Mouse (Mus musculus): ENCODE measurements around the gene Fabp2.
A peak's percentile ranks its signal among the peaks of the same experiment; 100 is the strongest.
"Not testable (repeated sequence)": the region's sequence is repeated elsewhere in the genome, so short reads cannot be mapped to it uniquely, and the experiment has no call there.

Gene Fabp2

DNA sequence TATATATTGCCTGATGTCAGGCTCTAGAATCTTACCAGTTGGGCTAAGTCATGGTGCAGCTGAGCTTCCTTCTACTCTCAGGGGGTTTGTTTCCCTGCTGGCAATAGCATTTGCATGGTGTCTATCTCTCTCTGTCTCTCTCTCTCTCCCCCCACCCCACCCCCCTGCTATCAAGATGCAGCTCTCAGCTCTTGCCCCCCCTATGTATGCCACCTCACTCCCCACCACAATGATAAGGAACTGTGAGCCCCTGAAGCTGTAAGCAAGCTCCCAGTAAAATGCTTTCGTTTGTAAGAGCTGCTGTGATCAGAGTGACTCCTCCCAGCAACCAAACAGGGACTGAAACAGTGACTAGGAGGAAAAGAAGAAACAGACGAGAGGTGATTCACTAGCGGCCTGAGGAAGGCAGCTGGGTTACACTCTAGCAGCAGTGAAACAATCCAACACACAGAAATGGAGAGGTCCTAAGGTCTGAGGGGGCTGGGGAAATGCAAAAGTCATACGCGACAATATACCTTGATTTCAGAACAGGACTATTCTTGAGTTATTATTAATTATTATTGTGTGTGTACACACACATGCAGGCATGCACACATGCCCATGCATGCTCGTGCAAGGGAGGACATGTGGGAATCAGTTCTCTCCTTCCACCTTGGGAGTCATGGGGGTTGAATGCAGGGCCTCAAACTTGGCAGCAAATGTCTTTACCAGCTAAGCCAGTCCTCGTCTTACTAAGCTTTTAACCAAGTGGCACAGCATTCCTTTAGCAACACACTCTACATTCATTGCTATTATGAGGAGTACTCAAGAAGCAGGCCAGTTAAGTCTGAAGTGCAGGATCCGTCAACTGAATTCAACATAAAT is 25.9 kb downstream of the Fabp2 start:
- no peak for DNase-seq

GRCm38 (mm10) chr3:122921676-122922527 is 27.0 kb downstream of the Fabp2 start:
- no peak for DNase-seq

DNA sequence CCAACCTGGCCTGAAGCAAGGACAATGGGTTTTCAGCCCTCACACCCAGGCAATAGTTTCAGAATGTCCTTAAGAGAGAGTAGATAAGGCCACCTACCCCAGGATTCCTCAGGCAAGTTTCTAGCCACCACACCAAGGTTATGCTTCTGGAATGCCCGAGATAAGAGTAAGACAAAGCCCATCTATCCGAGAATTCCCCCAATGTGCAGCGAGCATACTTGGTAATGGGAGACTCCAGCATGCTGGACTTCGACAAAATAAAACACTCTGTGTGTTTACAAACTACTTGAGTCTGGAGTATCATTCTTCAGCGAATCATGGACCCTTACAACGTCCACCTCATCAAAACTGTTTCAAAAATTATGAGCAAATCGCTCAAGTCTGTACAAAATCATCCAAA is 28.3 kb downstream of the Fabp2 start:
- peak; percentile 15 for DNase-seq

GRCm38 (mm10) chr3:122924009-122924914 is 29.4 kb downstream of the Fabp2 start, which contains the start of gene 1810037I17Rik:
Gene 1810037I17Rik (plus strand): TSS chr3:122924203.
- peak; percentile 97 for DNase-seq

- no peak for DNase-seq
Measured at GRCm38 (mm10) chr3:122929723-122930122, 34.9 kb downstream of the Fabp2 start.

- no peak for DNase-seq
Measured at GRCm38 (mm10) chr3:122932466-122932865, 37.6 kb downstream of the Fabp2 start.

- not testable (repeated sequence) for DNase-seq
Measured at GRCm38 (mm10) chr3:122937176-122937575, 42.3 kb downstream of the Fabp2 start.

GRCm38 (mm10) chr3:122939215-122939614 is 44.3 kb downstream of the Fabp2 start:
- no peak for DNase-seq

GRCm38 (mm10) chr3:122943387-122943890 is 48.6 kb downstream of the Fabp2 start:
- DNase-seq, result no peak
